Mouse (Mus musculus) stomach, embryonic 15.5 days (tissue): ENCODE measurements around the gene Acad12. TPM values are rescaled to one million over a fixed set of nuclear protein-coding genes. Genes with fewer than 3 reads are reported as not detected.

Experiments used
- ATAC-seq: fragments of 200-750 bp; cut with Nextera tagmentation; 2 replicates; pipeline ENCODE4 v1.8.0; 2017; ENCODE audit warnings: low read depth, moderate number of reproducible peaks, moderate TSS enrichment; ENCODE audit not compliant: insufficient read depth, low FRiP score
- H3K27ac ChIP-seq: fragments of 300-500 bp; sonication (generic); 2 replicates; pipeline ENCODE4 v1.5.1; 2015; ENCODE audit warnings: mild to moderate bottlenecking, inconsistent platforms
- H3K27me3 ChIP-seq: fragments of 300-500 bp; sonication (generic); replicated peaks from 2 replicates; pipeline ENCODE4 v1.6.1; 2015; ENCODE audit warnings: inconsistent platforms
- H3K36me3 ChIP-seq: fragments of 300-500 bp; sonication (generic); 2 replicates; pipeline ENCODE4 v1.6.1; 2015; ENCODE audit warnings: inconsistent platforms
- H3K4me1 ChIP-seq: fragments of 300-500 bp; sonication (generic); 2 replicates; pipeline ENCODE4 v1.6.1; 2015; ENCODE audit warnings: inconsistent platforms
- H3K4me2 ChIP-seq: fragments of 300-500 bp; sonication (generic); 2 replicates; pipeline ENCODE4 v1.6.1; 2015; ENCODE audit warnings: mild to moderate bottlenecking, inconsistent platforms
- H3K4me3 ChIP-seq: fragments of 300-500 bp; sonication (generic); replicated peaks from 2 replicates; pipeline ENCODE4 v1.5.1; 2015; ENCODE audit warnings: inconsistent platforms
- H3K9ac ChIP-seq: fragments of 300-500 bp; sonication (generic); 2 replicates; pipeline ENCODE4 v1.6.1; 2015; ENCODE audit warnings: inconsistent platforms
- H3K9me3 ChIP-seq: fragments of 300-500 bp; sonication (generic); 2 replicates; pipeline ENCODE4 v1.6.1; 2016; ENCODE audit warnings: inconsistent platforms
- WGBS: fragments of 180-500 bp; shearing (Covaris S2); methylation state at CpG from one replicate; pipeline ENCODE4 v1.1.7; 2015; 5-methylcytosine and 5-hydroxymethylcytosine counted together
- polyA plus RNA-seq: library from polyadenylated mRNA; unstranded; fragments of >200 nt; fragmentation: Nextera tagmentation; extraction: Ambion mirVana; gene quantifications from 2 replicates; pipeline ENCODE4 v1.2.1, GENCODE M21; 2015

The Acad12 gene
- polyA plus RNA-seq, 1 experiment from 2014 or later = 2.3 TPM

DNA sequence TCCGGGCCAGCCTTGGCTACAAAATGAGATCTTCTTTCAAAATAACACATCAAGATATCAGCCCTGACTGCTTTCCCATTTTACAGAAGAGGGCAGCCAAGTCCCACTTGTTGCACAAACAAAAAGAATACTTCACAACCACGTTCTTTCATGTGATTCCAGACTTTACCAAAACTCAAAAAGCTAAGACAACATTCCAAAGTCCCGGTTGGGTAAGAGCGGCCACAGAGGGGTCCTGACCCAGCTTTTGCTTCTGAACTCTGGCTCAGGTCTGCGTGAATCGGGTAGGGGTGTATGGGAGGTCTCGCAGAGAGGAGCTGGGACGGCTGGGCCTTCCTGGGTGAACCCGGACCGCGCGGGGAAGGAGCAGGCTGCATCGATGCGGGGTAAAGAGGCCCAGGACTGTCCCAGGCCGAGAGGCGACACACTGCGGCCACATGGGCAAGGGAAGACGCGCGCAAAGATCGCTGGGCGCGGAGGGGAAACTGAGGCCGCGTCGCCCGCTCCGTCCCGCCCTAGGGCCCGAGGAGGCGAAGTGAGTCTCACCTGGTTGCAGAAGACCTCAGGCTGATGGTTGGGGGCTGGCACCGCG is 25.8 kb downstream of the Acad12 start:
- Histone ChIP-seq H3K9ac (peak overlapping the region; percentile 68; the same call in 1 of the 2 replicates), H3K27me3 (no peaks in the 10 kb centered on the region), H3K9me3 (no peaks in the 10 kb centered on the region), H3K36me3 (no peaks in the 10 kb centered on the region), H3K27ac (peak overlapping the region; percentile 71), H3K4me1 (peaks cover 6% of the 10 kb centered on the region; the same call in 1 of the 2 replicates), H3K4me3 (peak overlapping the region; percentile 70), H3K4me2 (peak overlapping the region; percentile 95)
- peak; percentile 20; the same call in 1 of the 2 replicates for ATAC-seq
- WGBS = 3% methylated on average over 33 of the region's 33 CpGs

DNA sequence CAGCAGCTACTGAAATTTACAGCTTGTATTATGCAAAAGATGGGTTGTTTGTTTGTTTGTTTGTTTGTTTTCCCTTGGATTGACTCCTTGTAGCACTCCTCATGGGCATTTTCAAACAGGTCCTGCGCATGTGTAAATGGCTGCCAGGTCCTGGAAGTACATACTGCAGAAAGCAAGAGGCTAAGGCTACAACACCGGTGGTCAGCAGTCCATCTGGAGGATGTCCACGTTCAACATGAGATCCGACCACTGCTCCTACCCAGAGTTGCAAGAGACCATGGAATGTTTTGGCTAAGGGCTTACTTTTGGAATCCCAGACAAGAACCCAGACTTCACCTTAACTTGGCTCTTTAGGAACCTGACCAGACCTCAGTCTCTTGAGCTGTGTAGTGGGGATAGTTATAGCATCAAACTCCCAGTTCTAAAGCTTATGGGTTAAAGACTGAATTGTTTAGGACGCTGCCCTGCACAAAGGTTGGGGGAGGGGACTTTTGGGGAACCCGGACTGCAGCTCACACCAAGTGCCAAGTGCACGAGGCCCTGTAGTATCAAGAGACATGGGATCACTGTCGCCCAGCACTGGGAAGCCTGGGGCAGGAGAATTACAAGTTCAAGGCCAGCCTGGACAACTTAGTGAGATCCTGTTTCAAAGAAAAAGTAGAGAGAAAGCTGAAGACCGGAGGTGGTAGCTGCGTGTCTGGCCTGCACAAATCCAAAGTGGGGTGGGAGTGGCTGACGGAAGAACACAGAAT is 26.5 kb downstream of the Acad12 start:
- no peak overlapping the region for H3K27ac ChIP-seq
- ATAC-seq = no peak
- WGBS = 56% methylated on average over 11 of the region's 11 CpGs
- H3K4me1 ChIP-seq = peaks cover 6% of the 10 kb centered on the region; the same call in 1 of the 2 replicates
- H3K9ac ChIP-seq = no peak overlapping the region
- H3K4me3 ChIP-seq = peak overlapping the region; percentile 70
- no peaks in the 10 kb centered on the region for H3K9me3 ChIP-seq
- H3K4me2 ChIP-seq = peak overlapping the region; percentile 95
- H3K27me3 ChIP-seq = no peaks in the 10 kb centered on the region
- H3K36me3 ChIP-seq = no peaks in the 10 kb centered on the region

DNA sequence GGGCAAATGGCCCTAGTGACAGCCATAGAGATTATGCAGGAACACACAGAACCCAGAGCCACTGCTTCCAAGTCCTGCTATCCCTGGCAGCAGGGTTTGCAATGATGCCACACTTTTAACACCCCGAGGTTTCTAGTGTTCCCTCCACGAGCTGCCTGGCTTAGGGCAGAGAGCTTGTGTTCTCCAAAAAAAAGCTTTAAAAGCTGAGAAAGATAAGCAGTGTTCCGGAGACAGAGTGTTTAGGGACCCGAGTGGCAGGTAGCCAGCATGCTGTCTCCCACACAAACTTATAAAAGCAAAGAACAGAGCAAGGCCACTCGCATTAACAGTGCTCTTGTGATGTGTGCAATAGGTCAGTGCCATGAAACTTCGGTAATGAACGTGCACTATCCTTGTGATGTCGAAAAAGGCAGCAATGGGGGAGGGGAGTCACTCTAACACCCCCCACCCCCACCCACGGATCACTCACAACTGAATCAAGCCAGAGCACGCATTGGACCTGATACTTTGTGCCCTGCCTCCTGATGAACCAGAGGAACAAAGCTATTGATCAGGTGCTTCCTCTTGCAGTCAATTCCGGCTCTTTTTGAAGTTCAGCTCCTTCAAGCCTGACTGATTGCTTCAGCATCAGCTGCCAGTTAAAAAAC is 27.2 kb downstream of the Acad12 start:
- no peak overlapping the region for H3K27ac ChIP-seq
- no peaks in the 10 kb centered on the region for H3K9me3 ChIP-seq
- 60% methylated on average over 11 of the region's 11 CpGs for WGBS
- H3K36me3 ChIP-seq = no peaks in the 10 kb centered on the region
- peak overlapping the region; percentile 95 for H3K4me2 ChIP-seq
- H3K27me3 ChIP-seq = no peaks in the 10 kb centered on the region
- H3K9ac ChIP-seq = no peak overlapping the region
- H3K4me3 ChIP-seq = no peak overlapping the region
- peaks cover 6% of the 10 kb centered on the region; the same call in 1 of the 2 replicates for H3K4me1 ChIP-seq
- ATAC-seq = no peak

DNA sequence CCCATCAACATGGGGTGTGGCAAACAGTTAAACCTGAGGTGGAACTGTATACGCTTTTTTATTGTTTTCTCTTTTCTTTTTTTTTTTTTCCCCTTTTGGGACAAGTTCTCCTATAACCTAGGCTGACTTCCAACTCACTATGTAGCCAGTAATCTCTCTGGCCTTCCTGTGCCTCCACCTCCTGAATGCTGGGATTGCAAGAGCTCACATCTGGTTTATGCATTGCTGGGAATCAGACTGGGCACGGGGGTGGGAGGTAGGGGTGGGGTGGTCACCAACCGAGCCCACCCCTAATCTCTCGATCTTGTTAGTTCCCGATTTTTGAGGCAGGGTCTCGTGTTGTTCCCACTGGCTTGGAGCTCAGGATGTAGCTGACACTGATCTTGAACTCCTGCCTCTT is 28.8 kb downstream of the Acad12 start:
- Histone ChIP-seq H3K27me3 (no peaks in the 10 kb centered on the region), H3K9me3 (no peaks in the 10 kb centered on the region), H3K9ac (no peak overlapping the region), H3K4me2 (no peak overlapping the region), H3K4me1 (peaks cover 6% of the 10 kb centered on the region; the same call in 1 of the 2 replicates), H3K36me3 (no peaks in the 10 kb centered on the region), H3K4me3 (no peak overlapping the region), H3K27ac (no peak overlapping the region)
- ATAC-seq = no peak
- WGBS = 84% methylated on average over 6 of the region's 6 CpGs

DNA sequence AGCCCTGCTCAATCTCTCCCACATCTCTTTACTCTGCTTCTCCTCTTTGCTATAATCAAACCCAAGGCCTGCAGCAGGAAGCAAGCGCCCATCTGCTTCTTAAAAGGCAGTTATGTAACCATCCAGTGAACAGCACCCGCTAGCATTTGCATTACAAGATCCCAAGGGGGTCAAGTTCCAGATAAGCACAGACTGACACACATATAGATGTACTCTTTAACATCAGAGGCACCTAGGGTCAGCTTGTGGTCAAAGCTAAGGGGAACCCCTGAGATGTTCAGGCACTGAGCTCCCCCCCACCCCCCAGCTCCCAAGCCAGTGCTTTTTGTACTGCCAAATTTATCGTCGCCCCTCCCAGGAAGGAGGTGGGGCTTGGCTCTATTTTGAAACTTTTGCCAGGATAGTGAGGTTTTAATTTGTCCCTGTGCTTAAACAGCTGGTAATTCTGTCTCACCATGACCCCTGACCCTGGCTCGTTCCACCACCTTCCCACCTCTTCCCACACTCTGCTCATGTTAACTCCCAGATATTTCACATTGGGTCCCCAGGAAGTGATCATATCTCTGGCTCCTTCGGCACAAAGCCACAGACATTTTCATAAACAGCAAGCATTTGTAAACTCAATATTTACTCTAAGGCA is 32.2 kb downstream of the Acad12 start:
- Histone ChIP-seq H3K4me2 (peak overlapping the region; percentile 11; the same call in 1 of the 2 replicates), H3K9ac (no peak overlapping the region), H3K27me3 (no peaks in the 10 kb centered on the region), H3K36me3 (no peaks in the 10 kb centered on the region), H3K9me3 (no peaks in the 10 kb centered on the region), H3K4me3 (no peak overlapping the region), H3K4me1 (peaks cover 9% of the 10 kb centered on the region), H3K27ac (peak overlapping the region; percentile 70)
- ATAC-seq = 0 out of 2 replicates have a peak, but pooled peaks have one; percentile 5
- 36% methylated on average over 6 of the region's 6 CpGs for WGBS

DNA sequence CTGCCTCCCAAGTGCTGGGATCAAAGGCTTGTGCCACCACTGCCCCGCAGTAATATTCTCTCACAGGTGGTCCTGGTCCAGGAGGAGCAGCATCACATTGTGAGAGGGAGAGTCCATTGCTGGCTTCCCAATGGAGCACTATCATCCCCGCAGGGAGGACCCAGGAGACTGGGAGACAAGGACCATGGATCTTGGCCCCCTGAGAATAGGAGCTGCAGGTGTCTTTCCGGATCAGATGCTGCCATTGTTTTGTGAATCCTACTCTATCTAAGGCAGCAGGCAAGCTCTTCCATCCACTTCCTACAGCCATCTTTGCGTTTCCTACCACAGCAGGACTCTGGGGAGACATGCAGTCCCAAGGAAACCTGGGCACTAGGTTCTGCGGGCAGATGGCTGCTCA is 33.0 kb downstream of the Acad12 start:
- Histone ChIP-seq H3K4me3 (no peak overlapping the region), H3K4me2 (no peak overlapping the region), H3K9me3 (no peaks in the 10 kb centered on the region), H3K27me3 (no peaks in the 10 kb centered on the region), H3K27ac (peak overlapping the region; percentile 70; the same call in 1 of the 2 replicates), H3K36me3 (no peaks in the 10 kb centered on the region), H3K9ac (no peak overlapping the region), H3K4me1 (peaks cover 9% of the 10 kb centered on the region)
- ATAC-seq = no peak
- WGBS = 86% methylated on average over 5 of the region's 5 CpGs

DNA sequence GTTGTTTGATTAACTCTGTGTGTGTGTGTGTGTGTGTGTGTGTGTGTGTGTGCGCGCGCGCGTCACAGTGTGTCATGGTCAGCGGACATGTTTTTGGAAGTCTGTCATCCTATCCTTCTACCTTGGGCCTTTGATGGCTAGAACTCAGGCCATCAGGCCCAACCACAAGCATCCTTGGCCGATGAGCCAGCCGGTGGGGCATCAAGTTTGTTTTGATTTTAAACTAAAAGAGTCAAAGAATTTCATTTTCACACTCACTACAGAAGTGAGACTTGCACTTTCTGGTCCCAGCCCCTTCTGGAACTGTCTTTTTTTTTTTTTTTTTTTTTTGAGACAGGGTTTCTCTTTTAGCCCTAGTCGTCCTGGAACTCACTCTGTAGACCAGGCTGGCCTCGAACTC is 33.7 kb downstream of the Acad12 start:
- no peaks in the 10 kb centered on the region for H3K27me3 ChIP-seq
- no peak overlapping the region for H3K9ac ChIP-seq
- peaks cover 4% of the 10 kb centered on the region; the same call in 1 of the 2 replicates for H3K36me3 ChIP-seq
- no peak overlapping the region for H3K4me2 ChIP-seq
- H3K9me3 ChIP-seq = no peaks in the 10 kb centered on the region
- no peak for ATAC-seq
- no peak overlapping the region for H3K27ac ChIP-seq
- WGBS = 91% methylated on average over 10 of the region's 10 CpGs
- H3K4me3 ChIP-seq = no peak overlapping the region
- H3K4me1 ChIP-seq = peaks cover 9% of the 10 kb centered on the region

DNA sequence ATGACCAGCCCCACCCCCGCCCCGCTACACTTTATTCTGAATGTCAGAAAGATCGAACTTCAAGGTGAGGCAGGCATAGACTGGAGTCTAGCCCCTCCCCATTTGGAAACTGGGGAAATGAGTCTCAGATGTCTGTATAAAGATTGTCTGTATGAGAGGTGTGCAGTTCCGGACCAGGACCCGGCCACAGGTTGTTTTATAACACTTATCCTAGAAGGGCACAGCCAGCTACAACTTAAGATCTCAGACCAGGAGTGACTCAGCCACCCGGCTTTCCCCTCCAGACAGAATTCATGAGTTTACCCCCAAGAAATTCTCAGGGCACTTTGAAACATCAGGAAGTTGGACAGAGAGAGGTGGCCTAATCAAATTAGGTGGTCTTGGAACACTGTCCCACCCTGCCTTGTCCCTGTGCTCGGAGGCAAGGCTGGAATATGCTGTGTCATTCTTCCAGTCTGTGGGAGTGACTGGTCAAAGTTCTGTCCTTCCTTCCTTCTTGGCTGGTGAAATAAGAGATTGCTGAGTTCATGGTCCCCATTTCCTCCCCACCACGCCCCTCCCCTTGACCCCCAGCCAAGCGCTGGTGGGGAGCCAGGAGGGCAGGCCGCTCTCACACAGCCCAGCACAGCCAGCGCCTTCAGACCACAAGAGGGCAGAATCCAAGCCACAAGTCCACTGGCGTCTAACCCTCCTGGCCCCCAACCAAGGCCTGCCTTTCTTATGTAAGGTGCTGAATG is 34.8 kb downstream of the Acad12 start:
- Histone ChIP-seq H3K27ac (peak overlapping the region; percentile 48), H3K27me3 (no peaks in the 10 kb centered on the region), H3K4me3 (no peak overlapping the region), H3K4me1 (peaks cover 9% of the 10 kb centered on the region), H3K9me3 (no peaks in the 10 kb centered on the region), H3K4me2 (0 out of 2 replicates have a peak overlapping the region, but pooled peaks have one; percentile 16), H3K36me3 (peaks cover 14% of the 10 kb centered on the region; the same call in 1 of the 2 replicates), H3K9ac (no peak overlapping the region)
- 49% methylated on average over 12 of the region's 12 CpGs for WGBS
- ATAC-seq = peak; percentile 77

DNA sequence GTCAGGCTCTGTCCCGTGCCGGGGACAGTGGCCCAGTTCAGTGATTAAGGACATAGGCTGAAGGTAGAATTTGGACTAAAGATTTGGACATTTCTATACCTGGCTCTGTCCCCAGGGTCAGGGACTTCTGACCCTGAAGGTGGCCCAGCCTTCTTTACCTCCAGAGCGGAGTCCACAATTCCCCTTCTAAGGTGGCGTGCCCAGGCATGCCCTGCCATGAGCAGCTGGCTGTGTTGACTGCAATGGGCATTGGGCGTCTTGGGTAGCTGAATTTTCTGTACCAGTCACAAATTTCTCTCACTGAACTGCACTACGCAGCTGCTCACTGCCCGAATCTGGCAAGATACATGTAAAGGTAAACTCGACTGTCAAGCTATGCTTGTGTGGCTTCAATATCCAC is 36.8 kb downstream of the Acad12 start:
- H3K27me3 ChIP-seq = no peaks in the 10 kb centered on the region
- H3K36me3 ChIP-seq = peaks cover 14% of the 10 kb centered on the region; the same call in 1 of the 2 replicates
- no peak overlapping the region for H3K9ac ChIP-seq
- no peaks in the 10 kb centered on the region for H3K9me3 ChIP-seq
- H3K27ac ChIP-seq = no peak overlapping the region
- H3K4me2 ChIP-seq = no peak overlapping the region
- 87% methylated on average over 8 of the region's 8 CpGs for WGBS
- no peak overlapping the region for H3K4me3 ChIP-seq
- H3K4me1 ChIP-seq = peaks cover 9% of the 10 kb centered on the region
- ATAC-seq = no peak

DNA sequence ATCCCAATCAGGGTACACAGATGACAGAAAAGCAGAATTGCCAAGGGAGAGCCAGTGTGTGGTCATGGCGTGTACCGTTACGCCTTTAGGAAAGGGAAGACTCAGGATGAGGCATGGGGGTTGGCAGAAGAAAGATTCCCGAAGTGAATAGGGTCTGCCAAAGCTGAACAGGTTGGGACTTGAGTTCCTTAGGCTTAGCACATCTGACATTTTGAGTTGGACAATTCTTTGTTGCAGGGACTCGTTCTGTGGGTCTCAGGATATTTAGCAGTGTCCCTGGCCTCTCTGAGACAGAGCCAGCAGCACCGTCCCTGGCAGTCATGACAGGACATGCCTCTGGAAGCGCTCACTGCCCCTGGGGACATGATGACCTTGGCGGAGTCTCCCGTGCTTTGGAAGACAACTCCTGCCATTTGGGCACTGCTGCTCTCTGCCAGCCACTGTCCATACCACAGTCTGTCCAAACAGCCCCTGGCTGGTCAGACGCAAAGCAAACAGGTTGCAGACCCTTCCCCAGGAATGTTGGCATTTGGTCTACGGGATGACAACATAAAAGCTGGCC is 41.7 kb downstream of the Acad12 start:
- no peak for ATAC-seq
- no peaks in the 10 kb centered on the region for H3K4me1 ChIP-seq
- H3K27ac ChIP-seq = no peak overlapping the region
- no peaks in the 10 kb centered on the region for H3K9me3 ChIP-seq
- no peak overlapping the region for H3K4me3 ChIP-seq
- no peak overlapping the region for H3K4me2 ChIP-seq
- H3K9ac ChIP-seq = no peak overlapping the region
- H3K27me3 ChIP-seq = no peaks in the 10 kb centered on the region
- peaks cover 21% of the 10 kb centered on the region; the same call in 1 of the 2 replicates for H3K36me3 ChIP-seq
- WGBS = 83% methylated on average over 11 of the region's 11 CpGs

DNA sequence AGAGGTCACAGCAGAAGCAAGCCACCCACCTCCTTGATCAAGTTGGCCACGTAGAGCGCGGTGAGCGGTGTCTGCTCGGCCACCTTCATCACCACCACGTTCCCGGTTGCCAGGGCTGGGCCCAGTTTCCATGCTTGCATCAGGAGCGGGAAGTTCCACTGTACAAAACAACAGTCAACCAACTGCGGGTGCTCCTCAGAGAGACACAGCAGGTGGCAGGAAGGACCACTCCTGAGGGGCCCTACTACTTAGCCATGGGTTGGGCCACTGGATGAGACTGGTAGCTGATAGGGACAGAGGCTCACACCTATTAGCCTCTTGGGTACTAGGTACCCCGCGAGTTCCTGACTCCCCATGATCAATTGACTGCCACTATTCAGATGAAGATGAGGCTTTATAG is 42.9 kb downstream of the Acad12 start:
- Histone ChIP-seq H3K9ac (no peak overlapping the region), H3K4me1 (no peaks in the 10 kb centered on the region), H3K4me3 (no peak overlapping the region), H3K27me3 (no peaks in the 10 kb centered on the region), H3K4me2 (no peak overlapping the region), H3K9me3 (no peaks in the 10 kb centered on the region), H3K36me3 (peaks cover 21% of the 10 kb centered on the region; the same call in 1 of the 2 replicates), H3K27ac (no peak overlapping the region)
- 94% methylated on average over 11 of the region's 11 CpGs for WGBS
- ATAC-seq = no peak
